Mouse (Mus musculus): ENCODE results near the gene Cox6a1.

Gene Cox6a1

GRCm38 (mm10) chr5:115300792-115301614 is 47.8 kb downstream of the Cox6a1 start, which contains the start of gene Dynll1:
Gene Dynll1, minus strand, starts transcription at chr5:115300999.
- peak; percentile 99 for DNase-seq (ENCODE audit: low spot score)

DNA sequence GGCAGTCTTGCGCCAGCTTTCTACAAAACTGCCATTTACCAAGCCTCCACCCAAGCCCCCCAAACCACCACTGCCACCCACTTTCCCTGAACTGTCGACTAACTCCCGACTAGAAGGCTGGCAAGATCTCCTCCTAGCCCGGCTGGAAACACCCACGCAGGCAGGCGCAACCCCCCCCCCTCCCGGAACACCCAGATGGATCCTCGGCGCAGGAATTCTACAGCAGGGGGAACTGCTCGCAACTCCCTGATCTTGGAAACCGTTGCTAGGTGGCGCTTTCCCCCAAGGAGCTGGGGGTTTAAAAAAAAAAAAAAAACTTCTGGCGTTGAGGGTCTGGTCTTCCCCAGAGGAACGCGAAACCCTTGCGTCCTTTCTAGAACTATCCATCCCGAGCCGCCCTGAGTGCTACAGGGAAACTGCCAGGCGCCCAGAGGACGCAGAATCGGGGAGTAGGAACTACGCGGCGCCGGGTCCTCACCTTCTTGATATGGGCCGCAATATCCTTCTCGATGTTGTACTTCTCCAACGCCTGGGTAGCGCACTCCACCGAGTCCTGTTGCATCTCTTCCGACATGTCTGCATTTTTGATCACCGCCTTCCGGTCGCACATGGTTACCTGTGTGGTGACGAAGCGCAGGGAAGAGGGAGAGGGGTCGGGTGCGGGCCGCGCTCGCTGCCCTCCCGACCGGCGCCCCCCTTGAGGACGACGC is 48.6 kb downstream of the Cox6a1 start:
- peak; percentile 62 for DNase-seq (ENCODE audit: low spot score)

DNA sequence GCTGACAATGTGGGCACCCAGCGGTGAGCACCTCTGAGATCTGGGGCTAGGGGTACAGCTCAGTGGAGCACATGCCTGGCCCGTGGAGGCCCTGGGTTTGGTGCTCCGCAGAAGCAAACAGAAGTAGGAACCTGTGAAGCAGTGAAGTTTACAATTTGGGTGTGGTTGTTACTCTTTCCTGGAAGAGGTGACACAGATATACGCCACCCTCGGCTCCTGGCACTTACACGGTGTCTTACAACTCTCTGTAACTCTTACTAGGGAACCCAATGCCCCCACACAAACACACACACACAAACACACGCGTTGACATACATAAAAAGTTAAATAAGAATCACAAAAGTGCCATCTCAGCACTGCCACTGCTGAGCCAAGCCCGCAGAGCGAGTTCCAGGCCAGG is 52.4 kb downstream of the Cox6a1 start:
- no peak for DNase-seq (ENCODE audit: low spot score)

All from layer of hippocampus, adult 11-12 months (tissue).